Mouse (Mus musculus) layer of hippocampus, adult 2 months (tissue): Measurements from ENCODE around the gene Rps29. TPM values are rescaled to one million over a fixed set of nuclear protein-coding genes. Genes with fewer than 3 reads are reported as not detected.
"Not testable (repeated sequence)": the region's sequence is repeated elsewhere in the genome, so short reads cannot be mapped to it uniquely, and the experiment has no call there.

ENCODE experiments used
- DNase-seq, 2 experiments: peaks; one replicate each; pipeline ENCODE4 v3.0.0; 2022; ENCODE audit warnings: low spot score in 2 of 2
- H3K27ac ChIP-seq: fragments of 200-600 bp; 2 replicates; pipeline ENCODE4 v1.8.1; 2022
- H3K4me3 ChIP-seq: fragments of 200-600 bp; 2 replicates; pipeline ENCODE4 v1.8.1; 2022; ENCODE audit warnings: mild to moderate bottlenecking
- CTCF ChIP-seq: fragments of 200-600 bp; conservative IDR thresholded peaks from 2 replicates; pipeline ENCODE4 v1.8.1; 2022; ENCODE audit warnings: antibody characterized with exemption, mild to moderate bottlenecking, moderate library complexity
- total RNA-seq, 2 experiments: library from RNA; stranded (reverse); gene quantifications; 2 replicates each; pipeline ENCODE4 v1.2.3; 2021

The Rps29 gene
- total RNA-seq, 2 experiments from 2014 or later = 1,229 to 1,249 TPM

DNA sequence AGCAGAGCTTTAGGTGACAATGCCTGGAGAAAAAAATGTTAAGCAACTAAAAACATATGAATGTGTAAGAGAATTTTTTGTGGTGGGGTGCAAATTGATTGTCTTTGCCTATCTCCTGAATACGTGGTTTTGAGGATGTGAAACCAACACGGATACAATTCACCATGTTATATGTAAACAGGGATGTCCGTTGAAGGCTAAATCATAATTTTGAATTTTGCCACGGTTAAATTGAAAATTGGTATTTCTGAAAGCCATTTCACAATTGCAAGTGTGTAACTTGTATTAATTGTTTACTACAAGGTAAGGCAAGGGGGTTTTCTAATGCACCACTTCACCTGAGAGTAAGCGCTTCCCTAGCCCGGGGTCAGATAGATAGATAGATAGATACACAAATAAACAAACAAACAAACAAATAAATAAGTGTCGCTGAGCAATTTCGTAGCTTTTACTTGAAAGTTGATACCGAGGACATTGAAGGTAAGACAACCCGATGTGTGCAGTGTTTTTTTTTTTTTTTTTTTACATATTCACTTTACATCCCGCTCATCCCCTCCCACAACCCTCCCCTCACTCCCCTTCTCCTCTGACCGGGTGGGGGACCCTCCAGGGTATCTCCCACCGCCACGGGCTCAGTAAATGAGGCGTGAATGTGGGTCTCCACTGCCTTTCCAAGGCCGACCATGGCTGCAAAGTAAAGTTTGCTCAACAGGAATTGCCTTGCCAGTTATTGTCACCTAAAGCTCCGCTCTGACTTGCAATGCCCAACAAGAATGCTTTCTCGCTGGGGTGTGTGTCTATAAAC lies 8.9 kb upstream of the Rps29 start:
- no peak for DNase-seq
- Histone ChIP-seq H3K27ac (peak overlapping the region; percentile 98), H3K4me3 (peak overlapping the region; percentile 83)
- TF ChIP-seq CTCF = no peak

DNA sequence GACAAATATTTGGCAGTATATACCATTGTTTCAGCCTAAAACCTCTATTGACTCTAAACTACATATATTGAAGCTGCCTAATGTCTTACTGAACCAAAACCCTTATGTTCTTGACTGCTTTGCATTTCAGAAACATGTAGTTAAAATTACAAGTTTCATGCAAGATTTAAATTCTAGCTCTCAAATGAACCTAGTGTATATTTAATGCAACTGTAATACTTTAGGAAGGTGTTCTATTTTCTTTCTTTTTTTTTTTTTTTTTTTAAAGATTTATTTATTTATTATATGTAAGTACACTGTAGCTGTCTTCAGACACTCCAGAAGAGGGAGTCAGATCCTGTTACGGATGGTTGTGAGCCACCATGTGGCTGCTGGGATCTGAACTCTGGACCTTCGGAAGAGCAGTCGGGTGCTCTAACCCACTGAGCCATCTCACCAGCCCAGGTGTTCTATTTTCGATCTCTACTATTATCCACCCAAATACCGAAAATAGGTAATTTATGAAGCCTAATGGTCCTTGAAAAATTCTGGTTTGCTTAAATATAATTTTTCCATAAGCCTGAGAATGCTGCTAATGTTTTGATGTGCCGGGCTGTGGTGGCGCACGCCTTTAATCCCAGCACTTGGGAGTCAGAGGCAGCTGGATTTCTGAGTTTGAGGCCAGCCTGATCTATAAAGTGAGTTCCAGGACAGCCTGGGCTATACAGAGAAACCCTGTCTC lies 8.0 kb upstream of the Rps29 start:
- not testable (repeated sequence) for H3K27ac ChIP-seq, H3K4me3 ChIP-seq, DNase-seq

DNA sequence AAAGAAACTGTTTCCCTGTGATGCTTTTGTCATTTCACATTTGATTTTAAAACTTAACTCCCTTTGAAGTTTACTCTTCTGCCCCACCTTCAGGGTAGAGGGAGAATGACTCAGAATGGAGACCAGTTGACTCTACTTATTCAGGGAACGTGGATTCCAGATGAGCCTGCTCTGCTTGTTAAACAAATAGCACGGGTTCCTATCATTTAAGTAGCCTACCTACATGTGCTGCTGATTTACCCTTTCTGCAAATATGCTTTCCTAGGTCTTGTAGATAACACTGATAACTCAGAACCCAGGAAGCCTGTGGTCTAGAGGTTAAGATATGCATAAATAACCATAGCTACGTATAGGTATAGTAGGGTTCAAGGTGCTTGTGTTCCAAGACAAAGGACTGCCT lies 5.9 kb upstream of the Rps29 start:
- H3K27ac ChIP-seq = no peak overlapping the region
- no peak overlapping the region for H3K4me3 ChIP-seq
- no peak for DNase-seq
- TF ChIP-seq CTCF = no peak

DNA sequence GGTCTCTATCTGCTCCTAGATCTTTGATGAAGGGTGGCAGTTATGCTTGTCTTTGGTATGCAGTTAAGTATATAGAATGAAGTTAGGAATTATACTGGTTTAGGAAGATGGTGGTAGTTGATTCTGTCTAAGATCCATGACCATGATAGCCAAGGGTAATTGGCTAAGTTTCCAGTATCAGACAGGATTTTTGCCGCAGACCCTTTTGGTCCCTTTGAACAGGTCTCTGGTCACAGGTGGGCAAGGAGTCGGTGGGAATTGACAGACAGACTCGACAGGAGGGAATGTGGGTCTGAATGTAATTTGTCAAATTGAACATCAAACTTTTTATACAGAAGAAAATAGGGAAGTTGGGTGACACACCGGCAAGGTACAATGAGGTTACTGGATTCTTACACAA lies 4.6 kb upstream of the Rps29 start:
- DNase-seq, H3K4me3 ChIP-seq, H3K27ac ChIP-seq: not testable (repeated sequence)

DNA sequence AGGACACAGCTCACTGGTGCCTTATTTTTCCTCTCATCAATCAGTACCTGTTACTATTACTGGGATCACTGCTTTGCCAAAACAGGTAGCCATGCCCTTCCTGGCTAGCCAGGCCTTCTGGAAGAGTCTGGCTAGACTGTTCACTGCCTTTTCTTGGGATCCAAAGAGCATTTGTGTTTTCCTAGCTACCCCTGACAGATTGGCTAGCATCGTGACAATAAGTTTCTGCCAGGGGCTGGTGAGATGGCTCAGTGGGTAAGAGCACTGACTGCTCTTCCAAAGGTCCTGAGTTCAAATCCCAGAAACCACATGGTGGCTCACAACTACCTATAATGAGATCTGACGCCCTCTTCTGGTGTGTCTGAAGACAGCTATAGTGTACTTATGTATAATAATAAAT lies 1.7 kb upstream of the Rps29 start:
- not testable (repeated sequence) for DNase-seq, H3K27ac ChIP-seq, H3K4me3 ChIP-seq

DNA sequence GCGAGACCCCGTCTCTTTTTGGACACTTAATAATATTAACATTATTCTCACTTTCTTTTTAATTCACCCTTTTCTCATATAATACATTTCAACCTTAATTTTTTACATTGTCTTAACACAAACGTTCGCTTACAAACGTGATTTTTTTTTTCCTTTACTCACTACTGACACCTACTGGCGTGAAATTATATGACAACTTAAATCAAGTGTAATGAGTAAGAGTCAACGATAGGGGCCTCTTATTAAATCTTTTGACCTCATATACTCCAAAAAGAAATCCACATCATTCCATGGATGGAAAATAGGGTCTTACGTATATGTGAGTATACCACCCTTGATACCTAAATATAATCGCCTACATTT lies 573 bp upstream of the Rps29 start:
- H3K4me3 ChIP-seq = no peak overlapping the region
- TF ChIP-seq CTCF = peak; percentile 86
- DNase-seq = peak; percentile 23 to 26
- H3K27ac ChIP-seq = peak overlapping the region; percentile 32; the same call in 1 of the 2 replicates

DNA sequence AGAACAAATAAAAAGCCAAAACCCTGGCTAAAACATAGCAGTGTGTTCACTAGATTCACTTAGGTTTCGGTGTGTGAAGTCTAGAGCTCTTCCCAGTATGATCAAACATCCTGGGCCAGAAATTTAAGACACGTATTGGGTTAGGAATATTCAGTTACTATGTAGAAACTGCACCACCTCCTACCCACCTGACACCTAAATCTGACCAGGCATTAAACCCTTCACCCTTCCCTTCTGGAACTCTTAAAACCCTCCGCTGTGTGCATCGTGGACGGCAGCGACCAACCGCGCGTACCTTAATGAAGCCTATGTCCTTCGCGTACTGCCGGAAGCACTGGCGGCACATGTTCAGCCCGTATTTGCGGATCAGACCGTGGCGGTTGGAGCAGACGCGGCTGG lies 621 bp downstream of the Rps29 start:
- peak overlapping the region; percentile 95 for H3K27ac ChIP-seq
- TF ChIP-seq CTCF = no peak
- DNase-seq = no peak
- peak overlapping the region; percentile 76 for H3K4me3 ChIP-seq

DNA sequence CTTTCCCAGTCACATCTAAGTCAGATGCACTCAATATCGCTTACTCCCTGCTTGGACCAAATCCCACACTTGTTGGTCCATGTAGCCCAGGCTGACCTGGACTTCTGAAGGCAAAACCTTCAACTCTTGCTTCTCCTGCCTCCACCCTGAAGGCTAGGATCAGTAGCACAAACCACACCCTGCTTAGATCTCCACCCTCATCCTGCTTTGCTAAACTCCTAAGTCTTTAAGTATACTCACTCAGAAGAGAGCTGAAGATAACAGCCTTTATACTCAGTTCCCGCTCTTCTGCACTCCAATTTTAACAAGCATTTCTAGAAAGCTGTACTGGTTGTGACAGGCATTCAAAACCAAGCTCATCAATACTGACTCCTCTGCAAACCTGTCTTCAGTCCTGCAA lies 1.9 kb downstream of the Rps29 start:
- no peak for DNase-seq
- Histone ChIP-seq H3K27ac (no peak overlapping the region), H3K4me3 (no peak overlapping the region)
- no peak for TF ChIP-seq CTCF

DNA sequence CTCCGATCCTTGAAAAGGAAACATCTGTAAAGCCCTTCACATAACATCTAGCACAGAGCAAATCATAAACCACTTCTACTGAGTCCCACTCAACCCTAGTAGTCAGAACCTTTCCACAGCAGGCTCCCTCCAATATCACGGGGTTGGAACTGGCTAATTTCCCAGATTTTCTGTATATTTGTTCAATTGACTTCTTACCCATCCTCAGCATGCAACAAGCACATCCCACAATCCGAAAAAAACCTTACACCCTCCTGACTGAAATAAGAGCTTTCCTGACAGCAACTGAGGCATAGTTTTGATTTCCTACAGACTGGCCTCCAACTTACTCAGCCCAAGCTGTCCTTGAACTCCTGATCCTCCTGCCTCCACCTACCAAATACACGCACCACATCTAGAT lies 2.5 kb downstream of the Rps29 start:
- Histone ChIP-seq H3K4me3 (no peak overlapping the region), H3K27ac (no peak overlapping the region)
- no peak for DNase-seq
- TF ChIP-seq CTCF = no peak

DNA sequence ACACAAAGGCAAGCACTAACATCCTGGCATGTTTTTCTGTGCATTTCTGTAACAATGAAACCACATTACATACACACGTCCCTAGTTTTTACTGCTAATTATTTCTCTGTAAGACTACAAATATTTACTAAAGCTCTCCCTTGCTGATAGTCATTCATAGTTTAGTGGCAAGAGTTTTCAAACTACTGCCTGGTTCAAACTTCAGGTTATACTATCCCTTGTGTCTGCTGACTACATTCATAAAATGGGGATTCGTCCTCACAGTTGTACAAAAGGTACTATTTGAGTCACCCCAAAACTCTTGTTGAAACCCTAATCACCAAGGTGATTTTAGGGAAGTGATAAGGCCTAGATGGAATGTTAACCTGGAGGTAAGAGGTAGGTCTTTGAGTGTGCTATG lies 3.1 kb downstream of the Rps29 start:
- TF ChIP-seq CTCF = no peak
- Histone ChIP-seq H3K4me3 (no peak overlapping the region), H3K27ac (no peak overlapping the region)
- no peak for DNase-seq

DNA sequence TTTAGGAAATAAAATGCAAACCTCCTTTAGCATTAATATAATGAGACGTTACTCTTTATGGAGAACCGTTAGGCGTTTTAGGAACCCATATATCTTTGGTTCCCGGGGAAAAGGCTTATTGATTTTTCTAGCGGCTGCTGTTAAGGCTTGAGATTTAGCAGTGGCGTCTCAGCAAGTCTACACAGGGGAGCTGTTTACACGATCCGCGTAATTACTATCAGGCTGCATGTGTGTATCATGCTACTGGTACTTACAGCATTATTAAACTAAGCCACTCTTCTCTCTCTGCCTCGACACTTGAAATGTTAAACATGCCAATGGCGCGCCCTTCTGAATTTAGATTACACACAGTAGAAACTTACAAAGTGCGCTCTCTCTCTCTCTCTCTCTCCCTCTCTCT lies 8.9 kb downstream of the Rps29 start:
- H3K4me3 ChIP-seq = no peak overlapping the region
- no peak for TF ChIP-seq CTCF
- no peak overlapping the region for H3K27ac ChIP-seq
- no peak for DNase-seq

DNA sequence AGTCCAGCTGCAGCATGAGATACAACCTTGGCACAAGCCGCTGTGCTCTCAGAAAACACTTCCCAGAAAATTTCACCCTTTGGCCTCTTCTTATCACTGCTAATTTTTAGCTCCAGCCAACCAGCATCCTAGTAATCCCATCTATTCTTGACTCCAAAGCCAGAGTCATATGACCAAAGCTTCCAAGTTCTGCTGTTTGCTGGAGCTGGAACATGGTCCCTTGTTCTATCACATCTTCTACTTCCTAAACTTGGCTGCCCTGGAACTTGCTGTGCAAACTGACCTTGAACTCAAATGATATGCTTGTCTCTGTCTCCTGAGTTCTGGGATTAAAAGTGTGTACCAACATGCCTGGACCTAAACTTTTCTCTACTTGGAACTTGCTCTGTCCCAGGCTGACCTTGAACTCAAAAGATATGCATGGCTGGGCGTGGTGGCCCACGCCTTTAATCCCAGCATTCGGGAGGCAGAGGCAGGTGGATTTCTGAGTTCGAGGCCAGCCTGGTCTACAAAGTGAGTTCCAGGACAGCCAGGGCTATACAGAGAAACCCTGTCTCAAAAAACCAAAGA lies 11.7 kb downstream of the Rps29 start:
- Histone ChIP-seq H3K27ac (no peak overlapping the region), H3K4me3 (no peak overlapping the region)
- DNase-seq = no peak
- TF ChIP-seq CTCF = no peak

DNA sequence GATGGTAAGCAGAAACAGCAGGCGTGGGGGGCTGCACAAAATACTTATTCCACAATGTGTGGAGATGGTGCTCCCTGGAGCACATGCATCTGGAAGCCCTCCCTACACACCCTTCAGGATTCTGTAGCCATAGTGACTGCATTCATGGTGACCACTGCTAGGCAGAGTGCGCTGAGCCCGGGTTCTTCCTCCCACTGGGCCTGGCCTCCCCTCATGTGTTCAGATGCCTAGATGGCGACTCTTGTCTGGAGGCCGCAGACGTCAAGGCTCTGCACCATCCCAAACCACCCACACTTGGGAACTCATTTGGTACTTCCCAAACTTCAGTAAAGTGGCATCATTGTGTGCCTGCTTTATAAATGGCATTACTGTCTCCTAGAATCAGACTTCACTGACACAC lies 15.5 kb downstream of the Rps29 start:
- TF ChIP-seq CTCF = no peak
- Histone ChIP-seq H3K27ac (no peak overlapping the region), H3K4me3 (no peak overlapping the region)
- DNase-seq = no peak

DNA sequence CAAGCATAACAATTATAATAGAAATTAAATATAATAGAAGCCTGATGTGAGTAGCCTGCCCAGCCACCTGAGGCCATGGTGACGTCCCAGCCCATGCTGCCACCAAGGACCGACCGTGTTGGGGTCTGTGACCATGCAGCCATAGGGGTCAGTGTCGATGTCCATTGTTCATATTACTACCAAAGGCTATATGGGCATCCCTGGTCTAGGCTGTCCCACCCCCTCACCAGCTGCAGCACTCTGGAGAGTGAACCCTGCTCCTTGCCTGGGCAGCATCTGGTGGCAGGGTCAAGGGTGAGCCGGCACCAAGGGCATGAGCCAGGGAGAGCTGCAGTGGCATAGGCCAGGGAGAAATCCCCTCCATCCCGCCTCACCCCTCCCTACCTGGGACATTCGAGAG lies 19.1 kb downstream of the Rps29 start:
- Histone ChIP-seq H3K27ac (no peak overlapping the region), H3K4me3 (no peak overlapping the region)
- no peak for DNase-seq
- no peak for TF ChIP-seq CTCF
